Mouse (Mus musculus): Measurements from ENCODE around the gene Hspb8.
"Not testable (repeated sequence)": the region's sequence is repeated elsewhere in the genome, so short reads cannot be mapped to it uniquely, and the experiment has no call there.

Gene Hspb8

GRCm38 (mm10) chr5:116426701-116427100 is 4.0 kb upstream of the Hspb8 start:
- DNase-seq = no peak

- DNase-seq = not testable (repeated sequence)
These were observed 3.0 kb upstream of the Hspb8 start for GRCm38 (mm10) chr5:116425709-116426108.

DNA sequence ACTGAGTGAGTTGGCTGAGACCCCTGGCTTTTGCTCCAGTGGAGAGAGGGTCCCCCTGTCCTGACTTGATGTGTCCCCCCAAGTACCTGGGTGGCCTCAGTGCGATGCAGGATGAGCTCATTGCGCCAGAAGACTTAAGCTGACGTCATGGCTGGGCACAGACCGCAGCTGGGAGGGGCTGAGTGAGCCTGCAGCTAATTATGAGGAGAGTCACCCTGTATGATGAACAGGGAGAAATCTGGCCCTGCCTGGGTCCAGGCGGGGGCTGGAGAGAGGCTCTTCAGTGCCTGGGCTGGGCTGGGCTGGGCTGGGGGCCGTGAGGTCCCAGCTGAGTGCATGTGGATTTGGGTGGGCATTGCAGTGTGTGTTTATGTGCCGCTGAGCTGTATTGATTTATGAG is 2.6 kb upstream of the Hspb8 start:
- peak; percentile 62 for DNase-seq

- no peak for DNase-seq
These were observed 1.1 kb upstream of the Hspb8 start for GRCm38 (mm10) chr5:116423746-116424145.

DNA sequence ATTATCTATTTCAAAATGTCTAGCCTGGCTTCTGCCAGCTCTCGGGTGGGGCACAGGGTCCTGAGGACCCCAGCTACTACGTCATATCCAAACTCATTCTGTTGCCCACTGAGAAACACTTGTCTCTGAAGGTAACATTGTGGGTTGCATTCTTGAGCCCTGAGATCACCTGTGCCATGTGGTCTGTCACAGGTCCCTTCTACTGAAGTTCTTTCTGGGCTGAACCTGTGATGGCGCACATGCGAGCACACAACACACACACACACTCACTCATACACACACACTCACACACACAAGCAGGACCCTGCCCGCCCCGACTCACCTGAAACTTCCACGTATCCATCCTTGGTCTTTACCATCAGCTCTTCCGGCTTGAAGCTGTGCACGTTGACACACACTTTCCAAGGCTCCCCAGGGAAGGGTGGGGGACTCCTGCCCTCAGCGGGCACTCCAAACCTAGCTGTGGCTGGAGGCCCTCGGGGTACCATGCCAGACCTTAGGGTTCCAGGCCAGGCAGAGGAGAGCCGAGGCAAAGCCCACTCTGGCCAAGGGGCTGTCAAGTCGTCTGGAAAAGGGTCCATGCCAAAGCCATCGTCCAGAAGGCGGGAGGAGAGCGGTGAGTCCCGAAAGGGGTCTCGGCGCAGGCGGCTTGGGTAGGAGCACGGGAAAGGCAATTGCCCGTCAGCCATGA is 728 bp downstream of the Hspb8 start:
- DNase-seq = no peak

GRCm38 (mm10) chr5:116420759-116421225 is 1.9 kb downstream of the Hspb8 start:
- DNase-seq = peak; percentile 84

DNA sequence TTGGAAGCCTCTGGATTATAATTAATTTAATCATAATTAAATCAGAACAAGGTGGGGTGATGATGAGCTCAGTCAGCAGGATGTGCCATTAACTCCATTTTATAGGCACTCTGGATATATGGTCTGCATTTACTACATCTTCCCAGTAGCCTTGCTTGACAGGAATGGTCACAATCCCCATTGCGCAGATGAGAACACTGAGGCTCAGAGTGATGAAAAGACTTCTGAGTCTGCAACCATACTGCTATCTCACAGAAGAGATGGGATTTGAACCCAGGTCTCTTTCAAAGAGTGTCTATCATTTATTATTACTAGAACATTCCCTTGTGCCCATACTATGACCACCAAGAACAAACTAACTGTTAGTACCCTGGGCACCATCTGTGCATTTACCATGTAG is 2.5 kb downstream of the Hspb8 start:
- DNase-seq = no peak

DNA sequence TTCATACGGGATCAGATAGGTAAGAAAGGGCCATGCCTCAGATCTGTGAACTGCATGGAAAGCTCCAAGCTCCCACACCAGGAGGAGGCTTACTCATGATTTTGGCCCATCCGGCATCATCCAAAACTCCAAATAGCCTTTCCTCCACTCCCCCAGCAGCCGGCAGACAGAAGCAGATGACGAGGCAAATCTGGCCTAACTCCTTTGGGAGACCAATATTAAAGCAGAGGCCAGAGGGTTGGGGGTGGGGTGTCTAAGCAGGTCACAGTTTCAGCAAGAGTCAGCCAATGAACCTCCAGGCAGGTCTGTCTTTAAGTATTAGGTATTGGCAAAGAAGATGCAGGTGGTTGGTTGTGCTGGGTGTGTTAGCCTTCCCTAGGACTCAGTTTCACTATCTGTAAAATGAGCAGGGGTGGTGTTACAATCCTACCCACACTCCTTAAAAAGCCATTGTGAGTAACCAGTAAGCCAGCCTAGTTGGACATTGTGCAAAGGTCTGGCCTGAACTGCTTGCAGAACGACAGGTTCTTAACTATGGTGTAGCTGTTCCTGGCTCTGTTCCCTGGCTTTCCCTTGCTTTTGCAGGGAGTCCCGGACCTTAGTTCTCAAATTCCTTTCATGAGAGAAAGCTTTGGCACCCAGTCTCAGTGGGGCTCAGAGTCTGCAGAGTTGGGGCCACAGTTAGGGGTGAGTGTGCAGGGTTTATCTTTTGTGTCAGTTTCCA is 3.2 kb downstream of the Hspb8 start:
- DNase-seq = no peak

DNA sequence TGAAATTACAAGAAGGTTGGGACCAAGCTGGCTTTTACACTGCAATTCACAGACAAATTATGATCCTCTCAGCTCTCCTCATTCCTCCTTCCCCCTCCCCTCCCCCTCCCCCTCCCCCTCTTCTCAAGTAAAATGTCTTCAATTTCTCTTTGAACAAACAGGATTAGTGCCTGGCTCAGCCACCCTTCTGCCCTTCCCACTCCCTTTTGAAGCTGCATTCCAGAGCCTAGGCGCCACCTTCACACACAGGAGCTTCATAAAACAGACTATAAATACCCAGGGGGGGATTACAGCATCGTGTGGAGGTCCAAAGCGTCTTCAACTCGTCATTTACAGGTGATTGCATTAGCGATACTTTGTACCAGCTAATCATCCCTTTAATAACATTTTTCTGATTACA is 6.5 kb downstream of the Hspb8 start:
- no peak for DNase-seq

DNA sequence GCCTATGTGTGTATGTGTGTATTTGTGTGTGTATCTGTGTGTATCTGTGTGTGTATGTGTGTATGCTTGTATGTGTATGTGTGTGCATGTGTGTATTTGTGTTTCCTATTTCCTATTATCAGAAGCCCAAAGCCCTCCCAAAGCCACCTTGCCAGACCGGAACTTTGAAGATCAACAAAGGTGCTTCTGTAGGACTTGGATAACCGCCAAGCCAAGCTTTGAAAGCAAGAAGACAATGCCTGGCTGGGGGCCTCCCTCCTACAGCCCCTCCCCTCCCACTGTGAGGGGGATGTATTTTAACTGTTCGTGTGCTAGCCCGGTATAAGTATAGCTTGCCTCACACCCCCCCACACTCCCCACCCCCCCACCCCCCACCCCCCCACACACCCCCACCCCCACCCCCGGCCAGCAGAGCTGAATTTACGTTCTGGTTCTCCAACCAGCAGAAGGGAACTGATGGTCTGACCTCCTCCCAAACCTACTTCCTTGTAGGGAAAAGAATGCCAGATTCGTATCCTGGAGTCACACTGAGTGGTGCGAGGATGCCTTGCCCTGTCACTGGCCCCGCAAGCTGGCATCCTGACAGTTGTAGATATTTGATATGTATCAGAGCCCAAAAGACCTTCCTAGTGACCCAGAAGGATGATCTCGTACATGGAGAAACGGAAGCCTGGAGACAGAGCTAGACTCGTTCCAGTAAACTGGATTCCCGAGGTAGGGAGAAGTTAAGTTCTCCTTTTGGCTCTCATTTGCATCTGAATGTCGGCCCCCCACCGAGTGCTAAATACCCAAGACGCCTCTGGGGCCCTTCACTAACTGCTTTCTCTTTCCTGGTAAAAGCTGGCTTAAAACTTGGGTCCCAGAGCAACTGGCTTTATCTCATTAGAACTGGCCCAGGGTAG is 12.7 kb downstream of the Hspb8 start:
- DNase-seq = peak; percentile 68

- DNase-seq = no peak
These were observed 13.7 kb downstream of the Hspb8 start for GRCm38 (mm10) chr5:116408965-116409364.

GRCm38 (mm10) chr5:116407936-116408335 is 14.7 kb downstream of the Hspb8 start:
- DNase-seq = no peak

- no peak for DNase-seq
These were observed 15.3 kb downstream of the Hspb8 start for GRCm38 (mm10) chr5:116407321-116407720.

DNA sequence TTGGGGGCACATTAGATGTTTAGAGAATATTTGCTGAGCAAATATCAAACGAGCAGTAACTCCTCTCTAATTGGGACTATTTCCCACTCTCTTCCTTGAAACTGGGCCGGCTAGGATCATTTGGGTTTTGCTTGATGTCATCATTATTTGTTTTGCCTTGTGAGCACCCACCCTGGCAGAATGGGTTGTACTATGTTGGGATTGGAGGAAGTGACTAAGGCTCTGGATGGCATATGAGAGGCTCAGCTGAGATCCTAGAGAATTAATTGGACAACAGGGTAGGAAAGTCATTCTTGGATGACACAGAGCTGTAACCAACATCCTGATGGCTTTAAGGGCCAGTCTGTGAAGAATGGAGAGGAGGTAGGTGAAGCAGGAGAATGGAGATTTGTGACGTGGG is 16.2 kb downstream of the Hspb8 start:
- no peak for DNase-seq

DNA sequence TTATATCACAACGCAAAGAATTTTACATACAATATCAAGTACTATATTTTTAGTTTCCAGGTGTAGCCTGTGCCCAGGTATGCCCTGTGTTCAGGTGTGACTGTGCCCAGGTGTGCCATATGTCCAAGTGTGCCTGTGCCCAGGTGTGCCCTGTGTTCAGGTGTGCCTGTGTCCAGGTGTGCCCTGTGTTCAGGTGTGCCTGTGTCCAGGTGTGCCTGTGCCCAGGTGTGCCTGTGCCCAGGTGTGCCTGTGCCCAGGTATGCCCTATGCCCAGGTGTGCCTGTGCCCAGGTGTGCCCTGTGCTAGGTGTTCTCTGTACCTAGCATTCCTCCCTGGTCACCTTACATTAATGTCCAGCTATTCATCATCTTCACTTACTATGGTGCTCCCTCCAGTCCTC is 16.7 kb downstream of the Hspb8 start:
- DNase-seq = no peak

DNA sequence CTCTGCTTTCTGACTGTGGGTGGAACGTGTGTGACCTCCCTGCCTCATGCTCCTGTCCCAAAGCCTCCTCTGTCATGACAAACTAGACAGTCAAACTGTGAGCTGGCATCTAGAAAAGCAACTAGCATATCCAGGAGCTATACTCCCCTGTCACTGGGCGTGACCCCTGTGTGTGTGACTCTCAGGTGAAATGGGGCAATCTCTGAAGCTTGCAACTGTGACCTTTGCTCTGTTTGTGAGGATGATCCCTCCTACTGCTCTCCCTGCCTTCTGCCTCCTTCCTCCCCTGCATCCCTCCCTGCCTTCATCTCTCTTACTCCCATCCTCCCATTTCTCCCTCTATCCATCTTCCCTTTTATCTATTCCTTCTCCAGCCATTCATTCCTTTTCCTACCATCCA is 18.6 kb downstream of the Hspb8 start:
- DNase-seq = no peak

DNA sequence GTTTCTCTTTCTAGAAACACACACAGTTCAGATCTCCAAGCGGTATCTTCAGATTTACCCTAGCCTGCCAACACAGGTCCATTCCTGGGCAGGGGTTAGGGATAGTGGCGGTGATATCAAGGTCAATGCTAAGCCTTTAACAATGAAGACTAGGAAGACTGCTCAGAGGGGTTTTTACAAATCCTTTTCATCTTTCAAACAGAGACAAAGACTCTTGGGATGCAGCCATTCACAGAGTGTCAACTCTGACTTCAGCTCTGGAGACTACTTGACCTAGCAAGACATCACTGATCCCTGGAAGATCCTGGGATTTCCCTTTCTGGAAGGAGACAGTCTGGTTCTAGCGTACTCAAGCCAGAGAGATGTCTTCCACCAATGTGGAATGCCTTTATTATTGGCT is 21.9 kb downstream of the Hspb8 start:
- DNase-seq = no peak

DNA sequence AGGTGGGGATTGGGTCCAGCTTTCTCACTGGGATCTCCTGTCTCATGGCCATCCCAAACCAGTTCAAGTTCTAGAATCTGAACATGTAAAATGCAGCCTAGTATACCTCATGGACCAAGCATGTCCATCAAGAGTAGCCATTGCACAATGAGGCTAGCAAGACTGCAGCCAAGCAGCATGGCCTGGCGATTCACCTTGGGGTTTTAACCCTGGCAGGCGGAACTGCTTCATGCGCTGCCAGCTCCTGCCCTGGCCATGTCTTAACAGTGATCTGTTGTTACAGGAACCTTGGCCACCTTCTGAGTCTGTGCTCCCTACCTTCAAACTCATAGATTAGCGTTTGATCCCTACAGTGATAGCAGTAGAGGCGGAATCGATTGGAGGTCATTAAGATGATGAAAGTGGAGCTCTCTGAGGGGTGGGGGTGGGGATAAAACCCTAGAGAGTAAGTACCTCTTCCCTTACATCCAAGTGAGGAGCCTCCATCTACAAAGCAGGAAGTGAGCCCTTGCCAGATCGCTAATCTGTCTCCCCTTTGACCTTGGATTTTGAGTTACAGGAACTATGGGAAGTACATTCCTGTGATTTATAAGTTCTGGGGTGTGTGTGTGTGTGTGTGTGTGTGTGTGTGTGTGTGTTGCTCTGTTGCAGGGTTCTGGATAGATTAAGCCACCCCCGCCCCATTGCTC is 22.5 kb downstream of the Hspb8 start:
- no peak for DNase-seq

GRCm38 (mm10) chr5:116396104-116396503 is 26.6 kb downstream of the Hspb8 start:
- DNase-seq = no peak

DNA sequence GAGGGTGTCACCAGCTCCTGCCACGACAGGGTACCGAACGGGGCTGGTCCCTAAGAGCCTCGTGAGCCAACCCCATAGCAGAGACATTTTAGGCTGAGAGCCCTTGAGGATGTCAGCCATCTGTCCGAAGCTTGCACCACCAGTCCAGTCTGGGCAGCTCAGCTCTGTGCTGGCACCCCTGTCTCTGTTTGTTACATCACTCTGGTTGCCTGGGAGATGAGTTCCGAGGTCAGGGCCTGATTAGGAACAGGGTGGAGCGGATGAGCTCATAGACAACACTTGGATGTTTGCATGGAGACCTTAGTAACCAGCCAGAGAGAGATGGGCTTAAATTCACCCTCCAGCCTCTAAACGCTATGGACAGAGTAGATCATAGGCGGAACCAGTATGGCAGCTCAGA is 30.1 kb downstream of the Hspb8 start:
- DNase-seq = peak; percentile 31

DNA sequence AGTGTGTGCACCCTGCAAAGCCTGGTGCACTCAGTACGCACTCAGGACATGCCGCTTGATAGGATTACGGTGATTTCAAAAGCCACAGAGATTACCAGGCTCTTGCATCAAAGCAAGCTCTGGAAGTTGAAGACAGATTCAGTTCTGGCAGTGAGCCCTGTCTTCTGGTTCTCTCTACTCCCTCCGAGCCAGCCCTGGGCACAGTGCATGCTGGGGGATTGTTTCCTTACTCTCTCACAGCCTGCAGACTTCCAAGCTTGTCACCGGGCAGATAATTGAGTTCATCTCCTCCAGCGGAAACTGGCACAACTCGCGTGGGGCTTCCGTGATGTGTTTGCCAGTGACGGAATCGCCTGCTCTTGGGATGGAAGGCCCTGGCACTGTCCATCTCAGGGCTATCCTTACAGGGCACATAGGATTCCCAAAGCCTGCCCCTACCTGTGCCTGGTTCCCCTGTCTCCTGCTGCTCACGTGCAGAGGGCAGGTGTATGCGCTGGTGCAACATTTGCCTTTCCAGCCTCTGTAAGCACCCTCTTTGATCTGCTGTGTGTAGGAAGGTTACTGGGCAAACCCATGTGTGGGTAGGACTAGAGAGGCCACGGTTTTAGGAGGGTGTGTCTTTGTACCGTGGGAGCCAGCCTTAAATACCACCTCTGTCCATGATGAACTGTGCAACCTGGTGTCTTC is 32.7 kb downstream of the Hspb8 start:
- peak; percentile 76 for DNase-seq

DNA sequence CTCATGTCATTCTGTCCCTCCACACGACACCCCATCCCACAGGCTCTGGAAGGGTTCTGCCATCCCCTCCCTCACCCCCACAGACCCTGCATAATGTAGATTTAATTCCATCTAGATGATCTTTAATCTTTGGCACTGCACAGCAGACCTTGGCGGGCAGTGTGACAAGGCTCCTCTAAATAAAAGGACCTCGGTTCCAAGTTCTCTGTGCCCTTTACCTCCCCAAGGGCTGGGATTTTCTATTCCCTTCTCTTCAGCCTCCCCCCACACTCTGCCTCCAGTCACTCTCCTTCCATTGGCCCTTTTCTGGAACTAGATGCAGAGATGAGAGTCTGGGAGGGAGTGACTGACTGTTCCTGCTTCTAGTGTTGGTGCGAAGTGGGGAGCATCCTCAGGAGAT is 33.3 kb downstream of the Hspb8 start:
- no peak for DNase-seq

Data from lung, postnatal 10 days (tissue).